Mouse (Mus musculus) heart, embryonic 13.5 days (tissue): Measurements from ENCODE around the gene Ppp1r16b. TPM values are rescaled to one million over a fixed set of nuclear protein-coding genes. Genes with fewer than 3 reads are reported as not detected.

Experiments used
- ATAC-seq: fragments of 200-750 bp; cut with Nextera tagmentation; 2 replicates; pipeline ENCODE4 v1.8.0; 2017; ENCODE audit warnings: moderate TSS enrichment; ENCODE audit not compliant: insufficient number of reproducible peaks, low FRiP score, low TSS enrichment; ENCODE audit errors: extremely low read depth
- H3K27ac ChIP-seq: fragments of 300-500 bp; sonication (generic); replicated peaks from 2 replicates; pipeline ENCODE4 v1.5.1; 2015; ENCODE audit warnings: moderate library complexity, mild to moderate bottlenecking, inconsistent platforms
- H3K27me3 ChIP-seq: fragments of 300-500 bp; sonication (generic); replicated peaks from 2 replicates; pipeline ENCODE4 v1.6.1; 2015; ENCODE audit warnings: mild to moderate bottlenecking, inconsistent platforms
- H3K36me3 ChIP-seq: fragments of 300-500 bp; sonication (generic); 2 replicates; pipeline ENCODE4 v1.6.1; 2015; ENCODE audit warnings: mild to moderate bottlenecking, inconsistent platforms
- H3K4me1 ChIP-seq: fragments of 300-500 bp; sonication (generic); 2 replicates; pipeline ENCODE4 v1.6.1; 2015; ENCODE audit warnings: inconsistent platforms
- H3K4me2 ChIP-seq: fragments of 300-500 bp; sonication (generic); 2 replicates; pipeline ENCODE4 v1.6.1; 2015; ENCODE audit warnings: inconsistent platforms, mild to moderate bottlenecking, moderate library complexity
- H3K4me3 ChIP-seq: fragments of 300-500 bp; sonication (generic); 2 replicates; pipeline ENCODE4 v1.5.1; 2015; ENCODE audit warnings: moderate library complexity, mild to moderate bottlenecking, inconsistent platforms
- H3K9ac ChIP-seq: fragments of 300-500 bp; sonication (generic); 2 replicates; pipeline ENCODE4 v1.6.1; 2015; ENCODE audit warnings: inconsistent platforms, mild to moderate bottlenecking, moderate library complexity
- H3K9me3 ChIP-seq: fragments of 300-500 bp; sonication (generic); 2 replicates; pipeline ENCODE4 v1.6.1; 2016; ENCODE audit warnings: inconsistent platforms
- WGBS: fragments of 180-500 bp; shearing (Covaris S2); methylation state at CpG from one replicate; pipeline ENCODE4 v1.1.7; 2015; ENCODE audit warnings: mixed read lengths; 5-methylcytosine and 5-hydroxymethylcytosine counted together
- polyA plus RNA-seq: library from polyadenylated mRNA; unstranded; fragments of >200 nt; fragmentation: Nextera tagmentation; extraction: Ambion mirVana; gene quantifications from 2 replicates; pipeline ENCODE4 v1.2.1, GENCODE M21; 2015

Ppp1r16b gene
- polyA plus RNA-seq, 1 experiment from 2014 or later: 4.5 TPM

DNA sequence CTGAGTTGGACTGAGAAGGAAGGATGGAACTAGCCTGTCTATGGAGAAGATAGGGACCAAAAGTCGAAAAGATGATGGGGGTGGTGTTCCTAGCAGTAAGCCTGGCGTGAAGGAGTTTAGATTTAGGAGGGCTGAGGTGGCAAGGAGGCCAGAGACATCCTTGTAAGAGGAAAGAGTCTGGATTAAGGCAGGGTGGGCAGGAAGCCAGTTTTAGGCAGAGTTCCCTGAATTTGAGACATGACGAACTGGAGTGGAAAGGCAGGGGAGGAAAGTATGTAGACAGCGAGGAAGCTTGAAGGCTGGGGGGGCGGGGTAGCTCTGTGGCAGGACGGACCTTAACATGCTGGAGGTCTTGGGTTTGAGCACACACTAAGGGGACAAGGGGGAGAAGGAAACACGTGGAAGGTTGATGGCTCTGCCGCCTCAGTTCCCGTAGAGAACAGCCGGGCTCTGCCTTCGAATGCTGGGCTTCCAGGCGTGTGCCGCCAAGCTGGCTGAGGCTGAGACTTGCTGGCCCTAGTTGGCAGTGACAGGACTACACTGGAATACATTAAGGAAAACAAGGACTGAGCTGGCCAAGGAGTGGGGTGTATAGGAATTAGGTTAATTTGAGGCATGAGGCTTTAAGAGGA lies 105.0 kb downstream of the Ppp1r16b start:
- Histone ChIP-seq H3K9ac (peak overlapping the region; percentile 92), H3K27me3 (no peaks in the 10 kb centered on the region), H3K9me3 (no peaks in the 10 kb centered on the region), H3K36me3 (peaks cover 14% of the 10 kb centered on the region; the same call in 1 of the 2 replicates), H3K4me1 (peaks cover 68% of the 10 kb centered on the region), H3K4me3 (peak overlapping the region; percentile 91), H3K4me2 (peak overlapping the region; percentile 96), H3K27ac (peak overlapping the region; percentile 85)
- WGBS: 29% methylated on average over 13 of the region's 13 CpGs
- no peak for ATAC-seq

DNA sequence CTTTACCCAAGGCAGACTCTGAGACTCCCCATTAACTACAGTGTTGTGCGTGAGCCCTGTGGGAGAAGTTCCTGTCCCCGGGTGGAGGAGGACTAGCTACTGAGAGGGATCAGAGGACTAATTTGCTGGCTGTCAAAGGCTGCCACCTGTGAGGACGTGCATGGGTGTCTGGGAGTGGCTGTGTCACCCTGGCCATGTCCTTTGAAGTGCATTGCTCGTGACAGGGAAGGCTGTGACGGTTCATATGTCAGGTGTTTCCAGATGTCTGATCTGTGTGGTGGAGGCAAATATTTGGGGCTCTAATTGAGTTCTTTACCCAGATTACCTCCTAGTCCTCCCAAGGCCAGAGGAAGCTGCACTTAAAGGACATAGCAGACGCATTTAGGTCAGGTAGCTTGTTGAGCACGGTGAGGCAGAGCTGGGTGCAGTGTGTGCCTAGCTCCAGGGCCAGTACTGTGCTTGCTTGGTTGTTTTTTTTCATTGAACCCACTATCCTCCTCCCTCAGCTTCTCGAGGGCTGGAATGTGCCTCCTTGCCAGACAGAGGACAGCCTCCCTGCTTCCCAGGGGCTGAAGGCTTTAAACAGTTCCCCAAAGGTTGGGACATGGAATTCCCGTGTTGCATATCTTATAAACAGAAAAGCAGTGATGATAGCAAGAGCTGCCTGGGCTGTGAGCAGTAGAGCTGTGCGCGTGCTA lies 106.0 kb downstream of the Ppp1r16b start:
- Histone ChIP-seq H3K36me3 (peaks cover 14% of the 10 kb centered on the region; the same call in 1 of the 2 replicates), H3K27me3 (no peaks in the 10 kb centered on the region), H3K4me2 (peak overlapping the region; percentile 96), H3K27ac (peak overlapping the region; percentile 26; the same call in 1 of the 2 replicates), H3K4me1 (peaks cover 77% of the 10 kb centered on the region), H3K4me3 (peak overlapping the region; percentile 91), H3K9ac (peak overlapping the region; percentile 92), H3K9me3 (no peaks in the 10 kb centered on the region)
- no peak for ATAC-seq
- WGBS: 31% methylated on average over 11 of the region's 11 CpGs

DNA sequence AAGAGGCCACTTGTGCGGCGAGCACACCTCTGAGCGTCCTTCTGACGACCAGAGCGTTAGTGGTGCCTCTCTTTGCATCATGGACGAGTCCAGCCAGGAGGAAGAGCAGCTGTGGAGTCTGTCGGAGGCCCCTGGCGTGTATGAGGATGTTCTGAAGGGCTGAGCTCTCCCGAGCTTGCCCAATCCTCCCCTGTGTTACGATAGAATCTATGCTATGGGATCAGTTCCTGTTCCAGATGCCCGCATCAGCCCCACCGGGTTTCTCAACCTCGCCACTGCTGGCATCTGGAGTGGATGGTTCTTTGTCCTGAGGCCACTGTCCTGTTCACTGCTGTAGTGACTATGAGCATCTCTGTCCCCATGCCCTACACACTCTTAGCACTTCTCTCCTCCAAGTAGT lies 107.6 kb downstream of the Ppp1r16b start:
- Histone ChIP-seq H3K9me3 (no peaks in the 10 kb centered on the region), H3K4me2 (peak overlapping the region; percentile 16; the same call in 1 of the 2 replicates), H3K4me1 (peaks cover 88% of the 10 kb centered on the region), H3K36me3 (peaks cover 14% of the 10 kb centered on the region; the same call in 1 of the 2 replicates), H3K27me3 (no peaks in the 10 kb centered on the region), H3K4me3 (no peak overlapping the region), H3K27ac (no peak overlapping the region), H3K9ac (0 out of 2 replicates have a peak overlapping the region, but pooled peaks have one; percentile 17)
- 61% methylated on average over 13 of the region's 13 CpGs for WGBS
- ATAC-seq: no peak

DNA sequence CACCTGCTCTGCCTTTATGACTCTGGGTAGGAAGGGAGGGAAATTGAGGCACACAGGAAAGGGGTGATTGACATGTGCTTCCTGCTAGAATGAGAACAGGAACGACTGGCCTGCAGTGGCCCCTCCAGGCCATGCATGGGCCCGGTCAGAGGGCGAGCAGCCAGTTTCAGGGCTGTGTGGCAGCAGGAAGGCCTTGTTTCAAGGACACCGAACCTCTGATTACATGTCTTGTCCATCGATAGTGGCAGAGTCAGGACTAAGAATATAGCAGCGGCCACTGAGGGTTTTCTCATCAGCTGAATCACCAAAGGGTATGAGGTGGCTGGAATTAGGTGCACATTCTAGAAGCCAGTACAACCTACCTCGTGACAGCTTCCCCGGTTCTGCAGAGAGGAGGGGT lies 109.7 kb downstream of the Ppp1r16b start:
- no peak for ATAC-seq
- Histone ChIP-seq H3K4me3 (no peak overlapping the region), H3K4me1 (peaks cover 85% of the 10 kb centered on the region), H3K4me2 (peak overlapping the region; percentile 42), H3K9ac (peak overlapping the region; percentile 41; the same call in 1 of the 2 replicates), H3K9me3 (no peaks in the 10 kb centered on the region), H3K36me3 (peaks cover 23% of the 10 kb centered on the region), H3K27me3 (no peaks in the 10 kb centered on the region), H3K27ac (peak overlapping the region; percentile 53)
- WGBS: 33% methylated on average over 8 of the region's 8 CpGs

DNA sequence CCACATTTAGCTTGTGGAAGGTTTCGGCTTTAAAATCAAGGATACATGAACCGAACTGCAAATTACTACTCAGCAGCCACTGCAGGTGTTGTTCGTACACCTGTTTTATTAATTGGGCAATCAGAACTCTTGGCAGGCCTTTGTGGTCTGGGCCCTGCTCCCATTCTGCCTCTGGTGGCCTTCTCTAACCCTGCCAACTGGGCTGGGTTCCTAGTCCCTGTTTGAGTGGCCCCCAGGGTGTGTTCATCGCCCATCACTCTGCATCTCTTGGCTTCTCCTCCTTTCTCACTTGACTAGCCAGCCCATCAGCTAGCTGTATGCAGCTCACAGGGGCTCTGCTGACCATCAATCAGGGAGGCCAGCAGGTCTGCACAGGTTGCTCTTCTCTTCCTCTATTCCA lies 111.5 kb downstream of the Ppp1r16b start:
- 81% methylated on average over 4 of the region's 4 CpGs for WGBS
- Histone ChIP-seq H3K4me2 (0 out of 2 replicates have a peak overlapping the region, but pooled peaks have one; percentile 13), H3K9ac (peak overlapping the region; percentile 56; the same call in 1 of the 2 replicates), H3K4me3 (no peak overlapping the region), H3K4me1 (peaks cover 67% of the 10 kb centered on the region), H3K27ac (no peak overlapping the region; the same call in 1 of the 2 replicates), H3K27me3 (no peaks in the 10 kb centered on the region), H3K9me3 (no peaks in the 10 kb centered on the region), H3K36me3 (peaks cover 41% of the 10 kb centered on the region)
- ATAC-seq: no peak

DNA sequence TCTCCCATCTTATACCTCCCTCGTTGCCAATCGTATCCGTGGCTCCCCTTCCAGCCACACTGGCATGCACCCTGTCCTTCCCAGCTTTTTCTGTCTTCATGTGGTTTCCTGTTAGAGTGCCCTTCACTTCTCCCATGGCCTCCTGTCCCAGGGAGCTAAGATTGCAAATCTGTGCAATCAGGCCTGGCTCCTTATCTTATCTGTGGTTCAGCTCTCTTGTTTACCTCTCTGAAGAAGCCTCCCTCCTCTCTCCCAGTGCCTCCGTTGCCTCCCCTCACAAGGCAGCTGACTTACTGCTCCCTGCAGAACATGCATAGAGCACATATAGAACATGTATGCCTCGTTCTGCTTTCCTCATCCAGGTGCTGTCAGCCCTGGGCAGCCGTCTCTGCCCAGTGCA lies 112.3 kb downstream of the Ppp1r16b start:
- Histone ChIP-seq H3K27me3 (no peaks in the 10 kb centered on the region), H3K9ac (peak overlapping the region; percentile 56), H3K9me3 (no peaks in the 10 kb centered on the region), H3K4me1 (peaks cover 62% of the 10 kb centered on the region), H3K4me3 (no peak overlapping the region), H3K36me3 (peaks cover 46% of the 10 kb centered on the region), H3K27ac (0 out of 2 replicates have a peak overlapping the region, but pooled peaks have one; percentile 32), H3K4me2 (peak overlapping the region; percentile 13; the same call in 1 of the 2 replicates)
- ATAC-seq: no peak
- WGBS: 16% methylated on average over 6 of the region's 6 CpGs

DNA sequence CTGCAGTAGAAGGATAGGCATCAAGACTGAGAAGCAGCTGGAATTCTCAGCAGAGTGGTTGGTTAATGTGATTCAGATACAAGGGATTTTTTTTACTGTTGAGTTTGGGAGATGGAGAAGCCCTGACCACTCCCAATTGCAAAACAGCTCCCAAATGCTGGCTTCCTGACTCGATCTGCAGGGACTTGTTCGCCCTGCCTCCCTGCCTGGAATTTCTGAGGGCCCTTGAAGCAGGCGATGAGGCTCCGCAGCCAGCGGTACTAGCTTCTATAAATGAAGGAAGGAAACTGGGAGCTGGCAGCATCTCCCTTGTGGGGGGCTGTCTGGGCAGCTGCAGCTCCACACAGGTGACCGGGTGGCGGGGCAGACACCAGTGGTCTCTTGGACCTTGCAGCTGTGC lies 113.2 kb downstream of the Ppp1r16b start:
- peaks cover 61% of the 10 kb centered on the region for H3K4me1 ChIP-seq
- no peak overlapping the region for H3K4me3 ChIP-seq
- 56% methylated on average over 7 of the region's 7 CpGs for WGBS
- no peaks in the 10 kb centered on the region for H3K27me3 ChIP-seq
- H3K36me3 ChIP-seq: peaks cover 46% of the 10 kb centered on the region
- peak overlapping the region; percentile 32; the same call in 1 of the 2 replicates for H3K27ac ChIP-seq
- H3K9me3 ChIP-seq: no peaks in the 10 kb centered on the region
- H3K4me2 ChIP-seq: 0 out of 2 replicates have a peak overlapping the region, but pooled peaks have one; percentile 2
- no peak for ATAC-seq
- peak overlapping the region; percentile 56 for H3K9ac ChIP-seq

DNA sequence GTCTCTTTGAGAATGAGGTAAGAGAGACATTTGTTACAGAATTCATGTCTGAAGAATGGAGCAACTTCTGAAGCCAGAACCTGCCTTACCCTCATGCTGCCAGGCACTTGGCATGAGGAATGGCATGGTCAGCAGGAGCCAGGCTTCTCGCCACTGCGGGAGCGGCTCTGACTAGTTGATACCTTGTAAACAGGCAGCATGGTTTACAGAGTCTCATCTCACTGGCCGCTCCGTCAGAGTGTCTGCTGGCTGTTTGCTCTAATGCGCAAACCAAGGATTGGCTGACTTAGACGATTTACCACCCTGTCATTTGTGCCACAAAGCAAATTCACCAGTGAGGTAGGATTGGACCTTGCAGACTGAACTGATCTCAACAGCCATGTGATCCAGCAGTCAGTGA lies 115.9 kb downstream of the Ppp1r16b start:
- H3K27ac ChIP-seq: no peak overlapping the region
- peaks cover 35% of the 10 kb centered on the region for H3K4me1 ChIP-seq
- no peak overlapping the region for H3K4me3 ChIP-seq
- peaks cover 70% of the 10 kb centered on the region for H3K36me3 ChIP-seq
- no peaks in the 10 kb centered on the region for H3K27me3 ChIP-seq
- ATAC-seq: no peak
- WGBS: 93% methylated on average over 7 of the region's 7 CpGs
- no peak overlapping the region for H3K4me2 ChIP-seq
- H3K9ac ChIP-seq: no peak overlapping the region
- H3K9me3 ChIP-seq: no peaks in the 10 kb centered on the region

DNA sequence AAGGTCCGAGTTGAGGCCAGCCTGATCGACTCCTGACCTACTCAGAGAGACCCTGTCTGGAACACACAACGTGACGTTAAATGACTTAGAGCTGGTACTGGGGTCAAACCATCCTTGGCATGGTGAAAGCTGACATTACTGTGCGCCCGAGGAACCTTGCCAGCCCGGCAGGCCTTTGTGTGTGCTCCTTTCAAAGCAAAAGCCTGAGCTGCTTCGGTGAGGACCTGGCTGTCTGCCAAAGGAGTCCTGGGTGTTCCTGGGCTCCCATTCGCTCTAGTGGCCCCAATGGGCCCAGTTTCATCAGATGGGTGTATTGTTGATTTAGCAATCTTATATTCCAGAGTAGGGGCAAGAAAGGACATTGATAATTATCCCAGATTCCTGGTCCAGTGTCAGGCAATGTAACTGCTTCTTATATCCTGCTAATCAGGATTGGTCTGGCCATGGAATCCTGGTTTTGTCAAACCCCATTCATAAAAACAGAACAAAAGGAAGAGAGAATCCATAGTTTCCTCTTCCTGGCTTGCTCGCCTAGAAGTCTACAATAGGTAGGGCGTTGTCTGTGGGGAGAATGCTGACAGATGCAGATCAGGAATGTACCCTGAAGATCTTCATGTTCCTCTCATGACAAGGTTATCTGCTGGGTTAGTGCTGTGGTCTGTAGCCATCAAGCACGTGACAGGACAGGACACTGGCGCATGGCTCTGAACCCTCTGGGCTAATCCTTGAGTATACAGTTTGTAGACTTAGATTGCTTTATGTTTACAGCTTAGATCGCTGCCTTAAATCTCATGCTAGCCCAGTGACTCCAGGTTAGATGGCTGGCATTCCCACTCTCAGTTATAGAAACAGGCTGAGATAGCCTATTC lies 122.0 kb downstream of the Ppp1r16b start:
- no peak overlapping the region for H3K9ac ChIP-seq
- ATAC-seq: no peak
- H3K4me1 ChIP-seq: peaks cover 10% of the 10 kb centered on the region; the same call in 1 of the 2 replicates
- H3K36me3 ChIP-seq: peaks cover 49% of the 10 kb centered on the region
- 83% methylated on average over 14 of the region's 14 CpGs for WGBS
- no peak overlapping the region for H3K4me3 ChIP-seq
- H3K9me3 ChIP-seq: no peaks in the 10 kb centered on the region
- no peak overlapping the region for H3K4me2 ChIP-seq
- no peak overlapping the region for H3K27ac ChIP-seq
- no peaks in the 10 kb centered on the region for H3K27me3 ChIP-seq

DNA sequence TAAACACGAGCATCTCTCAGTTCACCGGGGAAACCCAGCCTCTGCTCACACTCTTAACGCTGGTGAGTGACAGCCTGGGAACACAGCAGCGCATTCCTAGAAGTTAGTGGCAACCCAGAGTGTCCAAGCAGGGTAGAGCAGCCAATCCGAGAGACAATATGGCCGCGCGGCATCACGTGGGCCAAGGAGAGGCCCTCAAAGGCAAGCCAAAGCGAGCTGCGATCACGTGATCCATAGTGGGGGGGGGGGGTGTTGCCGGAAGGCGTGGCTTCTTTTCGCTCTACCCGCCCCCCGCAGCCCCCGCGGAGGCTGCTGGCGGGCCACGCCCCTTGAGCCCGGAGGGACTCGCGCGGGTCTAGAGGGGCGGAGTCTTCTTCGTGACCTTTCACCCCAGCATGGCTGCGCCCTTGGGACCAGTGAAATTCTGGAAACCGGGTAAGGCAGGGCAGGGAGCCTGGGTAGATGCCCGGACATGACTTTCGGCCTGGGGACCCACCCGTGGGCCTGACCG lies 129.4 kb downstream of the Ppp1r16b start, which contains the start of gene Dhx35:
Dhx35 (plus strand) TSS at position 314 of the 511 bp plus-strand sequence.
- peak within 1 kb of the TSS; percentile 88 for H3K27ac ChIP-seq
- no peaks in the 10 kb centered on the region for H3K27me3 ChIP-seq
- peak within 1 kb of the TSS; percentile 90 for H3K9ac ChIP-seq
- WGBS: under 1% methylated on average over 33 of the region's 33 CpGs
- H3K4me3 ChIP-seq: peak within 1 kb of the TSS; percentile 95
- peaks cover 3% of the 10 kb centered on the region for H3K36me3 ChIP-seq
- peaks cover 21% of the 10 kb centered on the region for H3K4me1 ChIP-seq
- peak; percentile 96 for ATAC-seq
- peak within 1 kb of the TSS; percentile 89 for H3K4me2 ChIP-seq
- H3K9me3 ChIP-seq: no peaks in the 10 kb centered on the region
